Mouse (Mus musculus) neural tube, embryonic 15.5 days (tissue): Measurements from ENCODE around the gene Prok2. TPM values are rescaled to one million over a fixed set of nuclear protein-coding genes. Genes with fewer than 3 reads are reported as not detected.

Experiments used
- ATAC-seq: fragments of 200-750 bp; cut with Nextera tagmentation; 2 replicates; pipeline ENCODE4 v1.8.0; 2017; ENCODE audit warnings: mild to moderate bottlenecking, moderate TSS enrichment, moderate library complexity; ENCODE audit not compliant: low FRiP score
- H3K27ac ChIP-seq: fragments of 300-500 bp; sonication (generic); replicated peaks from 2 replicates; pipeline ENCODE4 v1.5.1; 2015; ENCODE audit warnings: mild to moderate bottlenecking, inconsistent platforms
- H3K27me3 ChIP-seq: fragments of 300-500 bp; sonication (generic); replicated peaks from 2 replicates; pipeline ENCODE4 v1.6.1; 2015; ENCODE audit warnings: inconsistent platforms
- H3K36me3 ChIP-seq: fragments of 300-500 bp; sonication (generic); 2 replicates; pipeline ENCODE4 v1.6.1; 2015; ENCODE audit warnings: inconsistent platforms
- H3K4me1 ChIP-seq: fragments of 300-500 bp; sonication (generic); 2 replicates; pipeline ENCODE4 v1.6.1; 2015; ENCODE audit warnings: inconsistent platforms
- H3K4me2 ChIP-seq: fragments of 300-500 bp; sonication (generic); 2 replicates; pipeline ENCODE4 v1.6.1; 2015; ENCODE audit warnings: inconsistent platforms, mild to moderate bottlenecking, moderate library complexity
- H3K4me3 ChIP-seq: fragments of 300-500 bp; sonication (generic); replicated peaks from 2 replicates; pipeline ENCODE4 v1.5.1; 2015; ENCODE audit warnings: mild to moderate bottlenecking, inconsistent platforms
- H3K9ac ChIP-seq: fragments of 300-500 bp; sonication (generic); replicated peaks from 2 replicates; pipeline ENCODE4 v1.6.1; 2015; ENCODE audit warnings: mild to moderate bottlenecking, inconsistent platforms
- H3K9me3 ChIP-seq: fragments of 300-500 bp; sonication (generic); replicated peaks from 2 replicates; pipeline ENCODE4 v1.6.1; 2016; ENCODE audit warnings: inconsistent platforms
- WGBS: fragments of 180-500 bp; shearing (Covaris S2); methylation state at CpG from one replicate; pipeline ENCODE4 v1.1.7; 2015; ENCODE audit warnings: mixed read lengths; 5-methylcytosine and 5-hydroxymethylcytosine counted together
- polyA plus RNA-seq: library from polyadenylated mRNA; unstranded; fragments of >200 nt; fragmentation: Nextera tagmentation; extraction: Ambion mirVana; gene quantifications from 2 replicates; pipeline ENCODE4 v1.2.1, GENCODE M21; 2015

Prok2 gene
- polyA plus RNA-seq, 1 experiment from 2014 or later = 0.31 TPM

DNA sequence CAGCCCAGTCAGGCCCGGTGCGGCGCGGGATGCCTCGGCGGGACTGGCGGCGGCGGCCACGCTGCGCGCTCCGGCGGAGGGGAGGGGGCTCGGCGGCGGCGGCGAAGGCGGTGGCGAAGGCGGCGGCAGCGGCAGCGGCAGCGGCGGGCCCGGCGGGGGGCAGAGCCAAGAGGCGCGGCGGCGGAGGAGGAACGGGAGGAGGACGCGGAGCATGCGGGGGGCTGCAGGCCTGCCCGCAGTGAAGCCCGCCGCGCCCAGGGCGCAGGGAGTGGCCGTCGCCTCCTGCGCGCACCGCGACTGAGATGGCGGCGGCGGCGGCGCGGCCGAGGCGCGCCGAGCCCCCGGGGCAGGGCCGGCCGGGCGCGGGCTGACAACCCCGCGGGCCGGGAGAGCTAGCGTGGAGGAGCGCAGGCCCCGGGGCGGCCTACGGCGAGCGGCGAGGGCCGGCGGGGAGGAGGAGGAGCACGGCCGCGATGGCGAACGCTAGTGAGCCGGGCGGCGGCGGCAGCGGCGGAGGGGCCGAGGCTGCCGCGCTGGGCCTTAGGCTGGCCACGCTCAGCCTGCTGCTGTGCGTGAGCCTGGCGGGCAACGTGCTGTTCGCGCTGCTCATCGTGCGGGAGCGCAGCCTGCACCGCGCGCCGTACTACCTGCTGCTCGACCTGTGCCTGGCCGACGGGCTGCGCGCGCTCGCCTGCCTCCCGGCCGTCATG lies 33.8 kb downstream of the Prok2 start, which contains the start of gene Gpr27:
TSS of gene Gpr27 (plus strand) at position 474 of the 710 bp plus-strand sequence.
- Histone ChIP-seq H3K27ac (peak within 1 kb of the TSS; percentile 93), H3K9ac (peak within 1 kb of the TSS; percentile 79), H3K36me3 (no peaks in the 10 kb centered on the region), H3K4me1 (peaks cover 42% of the 10 kb centered on the region), H3K4me2 (peak within 1 kb of the TSS; percentile 90), H3K9me3 (no peaks in the 10 kb centered on the region), H3K4me3 (peak within 1 kb of the TSS; percentile 74), H3K27me3 (peaks cover 35% of the 10 kb centered on the region)
- peak; percentile 84 for ATAC-seq
- WGBS = under 1% methylated on average over 82 of the region's 112 CpGs

DNA sequence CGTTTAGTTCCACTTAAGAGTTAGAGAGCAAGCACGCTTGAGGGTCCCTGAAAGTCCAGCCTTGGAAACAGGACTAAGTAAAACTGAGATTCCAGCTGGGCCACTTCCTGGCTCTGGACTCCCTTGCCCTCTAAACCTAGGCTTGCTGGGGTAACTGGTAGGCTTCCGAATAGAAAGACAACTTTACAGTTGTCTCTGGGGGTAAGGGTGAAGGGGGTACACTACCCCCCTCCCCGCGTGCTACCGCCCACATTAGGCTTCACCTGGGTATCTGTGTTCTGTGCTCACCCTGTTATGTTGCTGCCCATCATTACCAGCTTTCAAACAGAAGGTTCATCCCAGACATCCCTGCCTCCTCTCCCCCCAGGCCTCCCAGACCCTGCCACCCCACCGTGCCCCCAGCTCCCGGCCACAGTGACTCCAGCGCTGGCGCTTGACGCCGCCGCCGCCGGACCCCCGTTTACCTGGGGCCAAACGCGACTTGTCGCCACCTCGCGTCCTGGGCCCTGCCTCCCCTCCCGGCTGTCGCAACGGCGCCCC lies 34.5 kb downstream of the Prok2 start:
- H3K27me3 ChIP-seq = peaks cover 32% of the 10 kb centered on the region
- WGBS = 6% methylated on average over 25 of the region's 25 CpGs
- H3K9me3 ChIP-seq = no peaks in the 10 kb centered on the region

DNA sequence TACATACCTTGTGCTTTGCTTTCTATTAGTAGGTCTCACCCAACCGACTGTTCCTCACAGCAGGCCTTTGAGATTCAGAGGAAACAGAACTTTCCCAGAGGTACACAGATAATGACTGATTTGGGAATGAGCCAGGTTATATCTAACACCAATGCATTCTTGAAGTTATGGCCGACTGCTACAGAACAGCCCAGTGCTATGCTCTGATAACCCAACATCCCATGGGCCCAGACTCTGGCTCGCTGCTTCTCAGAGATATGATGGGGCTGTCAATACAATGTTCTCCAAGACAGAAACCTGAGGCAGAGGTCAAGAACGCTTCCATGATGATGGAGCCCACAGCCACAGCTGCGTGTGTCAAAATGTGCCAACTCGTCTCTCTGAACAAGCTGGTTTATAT lies 37.7 kb downstream of the Prok2 start:
- WGBS = 85% methylated on average over 6 of the region's 6 CpGs
- ATAC-seq = no peak
- peaks cover 17% of the 10 kb centered on the region for H3K4me1 ChIP-seq

More for the DNA sequence above, 34.5 kb downstream of the Prok2 start:
- Histone ChIP-seq H3K4me3 (peak overlapping the region; percentile 74), H3K4me2 (peak overlapping the region; percentile 90), H3K9ac (peak overlapping the region; percentile 79), H3K27ac (peak overlapping the region; percentile 93), H3K4me1 (peaks cover 42% of the 10 kb centered on the region), H3K36me3 (no peaks in the 10 kb centered on the region)
- peak; percentile 21; the same call in 1 of the 2 replicates for ATAC-seq

DNA sequence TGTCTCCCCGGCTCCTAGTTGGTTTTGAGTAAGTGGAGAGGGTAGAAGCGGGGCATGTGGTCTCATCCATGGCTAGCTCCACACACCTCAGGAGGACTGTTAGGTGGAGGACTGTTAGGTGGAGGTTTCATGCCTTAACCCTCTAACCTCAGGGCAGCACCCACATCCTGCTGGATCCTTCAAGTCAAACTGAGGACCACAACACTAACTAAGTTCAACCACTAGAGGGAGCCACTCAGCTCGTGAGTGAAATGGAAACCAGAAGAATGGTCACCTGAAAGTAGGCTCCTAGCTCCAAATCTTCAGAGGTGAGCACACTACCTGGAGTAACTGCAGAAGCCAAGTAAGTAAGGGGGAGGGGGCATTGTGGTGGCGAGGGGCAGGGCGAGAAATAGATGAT lies 41.3 kb downstream of the Prok2 start:
- no peak overlapping the region for H3K4me2 ChIP-seq
- H3K27me3 ChIP-seq = peaks cover 8% of the 10 kb centered on the region; the same call in 1 of the 2 replicates
- no peak overlapping the region for H3K4me3 ChIP-seq
- no peaks in the 10 kb centered on the region for H3K4me1 ChIP-seq
- H3K9ac ChIP-seq = no peak overlapping the region
- WGBS = 57% methylated on average over 5 of the region's 5 CpGs
- H3K36me3 ChIP-seq = no peaks in the 10 kb centered on the region
- ATAC-seq = no peak
- no peaks in the 10 kb centered on the region for H3K9me3 ChIP-seq
- no peak overlapping the region for H3K27ac ChIP-seq

More for the DNA sequence above, 37.7 kb downstream of the Prok2 start:
- no peak overlapping the region for H3K27ac ChIP-seq
- no peak overlapping the region for H3K4me2 ChIP-seq
- H3K9ac ChIP-seq = no peak overlapping the region
- no peak overlapping the region for H3K4me3 ChIP-seq
- no peaks in the 10 kb centered on the region for H3K36me3 ChIP-seq
- peaks cover 19% of the 10 kb centered on the region for H3K27me3 ChIP-seq
- no peaks in the 10 kb centered on the region for H3K9me3 ChIP-seq

DNA sequence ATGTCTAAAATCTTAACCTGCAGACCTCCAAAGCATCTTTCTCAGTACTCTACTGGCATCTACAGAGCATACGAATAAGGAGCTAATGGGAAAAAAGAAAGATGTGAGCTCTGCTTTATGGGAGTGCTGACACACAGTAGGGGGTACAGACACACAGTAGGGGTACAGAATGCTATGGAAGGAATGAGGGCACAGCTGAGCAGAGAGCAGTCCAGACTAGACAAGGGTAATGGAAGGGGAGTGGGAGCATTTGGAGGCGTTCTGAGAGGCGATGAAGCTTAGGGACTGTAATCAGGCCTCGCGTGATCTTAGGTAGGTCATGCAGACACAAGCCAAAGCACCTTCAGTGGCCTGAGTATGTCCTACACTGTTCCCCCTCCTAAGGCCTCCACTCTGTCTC lies 42.2 kb downstream of the Prok2 start:
- H3K27ac ChIP-seq = no peak overlapping the region
- no peaks in the 10 kb centered on the region for H3K9me3 ChIP-seq
- no peak overlapping the region for H3K9ac ChIP-seq
- WGBS = 96% methylated on average over 5 of the region's 5 CpGs
- no peak for ATAC-seq
- no peak overlapping the region for H3K4me2 ChIP-seq
- no peaks in the 10 kb centered on the region for H3K27me3 ChIP-seq
- H3K4me1 ChIP-seq = no peaks in the 10 kb centered on the region
- H3K4me3 ChIP-seq = no peak overlapping the region
- H3K36me3 ChIP-seq = no peaks in the 10 kb centered on the region

DNA sequence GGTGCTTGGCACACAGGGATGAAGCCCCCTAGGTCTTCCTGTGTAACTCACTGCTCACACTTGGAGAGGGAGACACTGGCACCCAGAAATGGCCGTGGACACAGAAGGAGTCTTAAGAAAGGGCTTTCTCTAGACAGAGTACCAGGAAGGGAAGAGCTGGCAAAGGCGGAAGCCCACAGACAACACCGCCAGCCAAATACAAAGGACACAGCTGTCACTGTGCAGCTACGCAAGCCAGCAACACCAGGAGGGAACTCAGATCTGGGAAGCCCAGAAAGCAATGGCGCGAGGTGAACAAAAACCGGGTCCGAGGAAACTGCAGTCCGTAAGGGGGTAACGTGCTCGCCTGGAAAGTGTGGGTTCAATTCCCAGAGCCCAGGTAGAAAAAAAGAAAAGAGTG lies 48.1 kb downstream of the Prok2 start:
- H3K4me3 ChIP-seq = no peak overlapping the region
- no peak overlapping the region; the same call in 1 of the 2 replicates for H3K27ac ChIP-seq
- 70% methylated on average over 11 of the region's 11 CpGs for WGBS
- H3K9me3 ChIP-seq = no peaks in the 10 kb centered on the region
- H3K9ac ChIP-seq = no peak overlapping the region
- no peak for ATAC-seq
- no peaks in the 10 kb centered on the region for H3K4me1 ChIP-seq
- H3K4me2 ChIP-seq = no peak overlapping the region; the same call in 1 of the 2 replicates
- no peaks in the 10 kb centered on the region for H3K36me3 ChIP-seq
- no peaks in the 10 kb centered on the region for H3K27me3 ChIP-seq

DNA sequence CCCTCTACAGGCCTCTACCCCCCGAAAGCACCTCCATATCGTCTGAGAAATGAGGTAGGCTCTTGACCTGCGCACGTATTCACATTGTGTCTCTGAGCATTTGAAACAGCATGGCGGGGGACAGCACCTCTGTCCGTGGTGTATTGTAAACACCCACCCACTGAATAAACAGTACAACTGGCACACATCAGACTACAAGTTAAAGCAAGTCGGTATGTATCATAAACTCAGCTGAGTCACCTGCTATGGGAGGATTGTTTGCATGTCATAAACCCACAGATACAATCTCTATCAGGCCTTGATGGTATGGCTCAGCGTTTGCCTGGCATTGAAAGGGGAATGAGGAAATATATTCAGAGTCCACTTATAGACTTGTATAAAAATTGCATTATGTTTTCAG lies 48.9 kb downstream of the Prok2 start:
- Histone ChIP-seq H3K27ac (no peak overlapping the region), H3K9ac (no peak overlapping the region), H3K36me3 (no peaks in the 10 kb centered on the region), H3K4me2 (no peak overlapping the region), H3K4me1 (no peaks in the 10 kb centered on the region), H3K9me3 (no peaks in the 10 kb centered on the region), H3K27me3 (no peaks in the 10 kb centered on the region), H3K4me3 (no peak overlapping the region)
- no peak for ATAC-seq
- WGBS = 82% methylated on average over 8 of the region's 8 CpGs

DNA sequence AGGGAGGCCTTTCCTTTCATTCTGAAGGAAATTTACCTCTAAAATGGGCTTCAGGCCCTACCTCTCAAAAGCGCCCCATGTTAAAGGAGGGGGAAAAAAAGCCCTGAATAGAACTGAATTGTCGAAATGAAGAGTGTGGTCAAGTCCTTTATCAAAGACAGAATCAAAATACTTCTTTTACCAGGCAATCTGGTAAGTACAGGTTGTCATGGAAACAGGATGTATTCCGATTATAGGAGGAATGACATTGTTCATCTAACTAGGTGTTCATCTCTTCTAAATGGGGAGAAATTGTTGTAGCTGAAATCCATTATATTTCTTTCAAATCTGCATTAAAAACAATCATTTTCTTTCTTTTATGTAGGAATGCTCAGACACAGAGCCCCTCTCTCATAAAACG lies 51.7 kb downstream of the Prok2 start:
- Histone ChIP-seq H3K27me3 (no peaks in the 10 kb centered on the region), H3K27ac (no peak overlapping the region)
- 71% methylated on average over 4 of the region's 4 CpGs for WGBS

DNA sequence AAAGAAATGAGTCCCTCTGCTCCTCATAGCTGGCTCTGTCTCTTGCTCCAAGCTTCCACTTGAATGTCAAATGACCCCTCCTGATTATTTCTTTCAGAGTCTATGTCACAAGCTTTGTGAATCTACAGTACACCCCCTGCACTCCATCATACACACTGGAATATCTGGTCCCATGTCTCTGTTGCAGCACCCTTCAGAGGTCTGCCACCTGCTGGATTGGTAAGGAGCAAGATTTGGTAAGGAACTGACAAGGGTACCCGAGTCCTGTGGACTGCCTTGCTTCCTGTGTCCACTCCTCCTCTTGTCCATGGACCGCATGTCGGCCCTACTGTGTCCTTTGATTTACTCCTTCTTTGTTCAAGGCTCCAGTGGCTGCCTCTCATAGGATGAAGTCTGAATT lies 54.4 kb downstream of the Prok2 start:
- 53% methylated on average over 3 of the region's 3 CpGs for WGBS
- Histone ChIP-seq H3K4me3 (no peak overlapping the region), H3K27me3 (no peaks in the 10 kb centered on the region), H3K27ac (no peak overlapping the region), H3K4me1 (peaks cover 41% of the 10 kb centered on the region), H3K9me3 (no peaks in the 10 kb centered on the region), H3K36me3 (no peaks in the 10 kb centered on the region), H3K4me2 (no peak overlapping the region), H3K9ac (no peak overlapping the region)
- ATAC-seq = no peak

More for the DNA sequence above, 51.7 kb downstream of the Prok2 start:
- Histone ChIP-seq H3K4me1 (peaks cover 17% of the 10 kb centered on the region), H3K9ac (no peak overlapping the region), H3K9me3 (no peaks in the 10 kb centered on the region), H3K4me2 (no peak overlapping the region), H3K4me3 (no peak overlapping the region), H3K36me3 (no peaks in the 10 kb centered on the region)
- ATAC-seq = no peak

DNA sequence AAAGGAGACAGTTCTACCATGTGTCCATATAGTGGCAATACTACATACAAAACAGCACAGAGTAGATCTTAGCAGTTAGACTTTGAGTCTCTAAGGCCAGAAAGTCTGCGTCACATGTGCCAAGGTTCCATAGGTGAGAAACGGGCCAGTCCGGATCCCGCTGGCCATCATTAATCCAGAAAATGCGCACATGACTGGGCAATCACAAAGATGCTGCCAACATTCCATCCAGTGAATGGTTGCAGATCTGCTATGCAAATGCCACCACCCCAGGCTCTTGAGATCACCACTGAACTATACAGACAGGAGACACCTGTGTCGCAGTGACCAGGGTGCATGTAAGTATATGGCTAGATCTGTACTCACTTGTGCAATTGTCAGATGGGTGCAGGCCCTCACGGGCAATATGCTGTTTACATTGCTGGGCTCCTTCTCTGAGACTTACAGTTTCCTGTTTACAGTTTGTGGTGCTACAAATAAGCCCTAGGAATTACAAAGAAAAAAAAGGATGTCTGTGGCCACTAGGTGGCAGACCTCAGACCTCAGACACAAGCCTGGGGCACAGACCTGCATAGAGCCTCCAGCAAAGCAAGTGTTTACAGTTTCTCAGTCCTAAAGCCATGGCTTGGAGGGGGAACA lies 55.6 kb downstream of the Prok2 start:
- Histone ChIP-seq H3K4me1 (peaks cover 47% of the 10 kb centered on the region), H3K27ac (peak overlapping the region; percentile 71), H3K4me3 (no peak overlapping the region), H3K27me3 (no peaks in the 10 kb centered on the region), H3K36me3 (no peaks in the 10 kb centered on the region), H3K4me2 (no peak overlapping the region), H3K9me3 (no peaks in the 10 kb centered on the region), H3K9ac (no peak overlapping the region)
- 56% methylated on average over 7 of the region's 7 CpGs for WGBS
- ATAC-seq = peak; percentile 28; the same call in 1 of the 2 replicates

DNA sequence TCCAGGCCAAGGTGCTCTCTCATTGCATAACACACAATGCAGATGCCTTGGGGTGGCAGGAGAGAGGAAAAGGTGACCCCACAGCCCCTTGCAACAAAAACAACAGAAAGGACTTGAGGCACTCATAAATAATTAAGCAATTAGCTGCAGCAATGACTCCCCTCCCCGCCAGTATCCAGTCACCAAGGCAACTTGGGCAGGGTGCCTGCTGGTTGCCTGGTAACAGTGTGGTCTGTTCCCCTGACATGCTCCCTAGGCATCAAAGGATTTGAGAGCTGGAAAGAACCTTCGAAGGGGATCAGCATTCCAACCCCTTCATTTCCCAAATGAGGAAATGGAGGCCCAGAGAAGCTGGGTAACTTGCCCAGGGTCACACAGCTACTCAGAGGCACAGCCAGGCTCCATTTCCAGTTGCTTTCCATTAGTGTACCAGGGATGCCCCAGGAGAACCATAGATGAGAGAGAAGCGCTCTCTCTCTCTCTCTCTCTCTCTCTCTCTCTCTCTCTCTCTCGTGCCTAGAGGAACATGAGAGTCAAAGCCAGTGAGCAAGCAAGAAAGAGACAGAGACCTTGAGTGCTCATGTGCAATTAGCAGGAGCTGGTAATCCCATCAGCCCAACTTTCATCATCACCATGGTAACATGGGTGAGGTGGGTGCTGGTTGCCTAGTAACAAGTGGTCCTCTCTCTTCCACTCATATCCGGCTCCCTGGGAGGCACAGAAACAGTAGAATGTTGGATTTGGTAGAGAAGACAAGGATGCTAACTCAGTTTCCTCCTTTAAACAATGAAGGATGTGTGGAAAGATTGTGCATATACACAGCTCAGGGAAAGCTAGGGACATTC lies 56.5 kb downstream of the Prok2 start:
- peak; percentile 83 for ATAC-seq
- Histone ChIP-seq H3K4me3 (no peak overlapping the region), H3K4me2 (peak overlapping the region; percentile 5; the same call in 1 of the 2 replicates), H3K9ac (no peak overlapping the region), H3K27me3 (peaks cover under 1% of the 10 kb centered on the region; the same call in 1 of the 2 replicates), H3K4me1 (peaks cover 52% of the 10 kb centered on the region), H3K27ac (peak overlapping the region; percentile 71), H3K9me3 (no peaks in the 10 kb centered on the region), H3K36me3 (no peaks in the 10 kb centered on the region)
- WGBS = 12% methylated on average over 5 of the region's 5 CpGs
